Mouse (Mus musculus) G1E (cell line): ENCODE measurements around the gene Igsf21.

Source experiments
- CTCF ChIP-seq: IDR thresholded peaks from 2 replicates; pipeline ENCODE4 v1.5.1; 2012; ENCODE audit warnings: low read depth, low read length, inconsistent platforms, mixed read lengths
- GATA1 ChIP-seq: IDR thresholded peaks from 2 replicates; pipeline ENCODE4 v1.6.1; 2012; ENCODE audit warnings: borderline replicate concordance, low read length, inconsistent platforms, mixed read lengths
- GATA2 ChIP-seq: IDR thresholded peaks from 2 replicates; pipeline ENCODE4 v1.6.1; 2012; ENCODE audit warnings: low read depth, low read length, inconsistent platforms, borderline replicate concordance
- TAL1 ChIP-seq: conservative IDR thresholded peaks from 2 replicates; pipeline ENCODE4 v1.6.1; 2012; ENCODE audit warnings: low read depth, low read length, inconsistent platforms, mixed read lengths

GRCm38 (mm10) chr4:140077615-140078014, 169.0 kb downstream of the Igsf21 start:
- no peak for TF ChIP-seq TAL1
- TF ChIP-seq CTCF, result no peak
- TF ChIP-seq GATA1, result no peak
- no peak for TF ChIP-seq GATA2
